Comparison of ENCODE assay signal across 12 mouse cellular contexts in genomic region chr10:56695100-56695499, GRCm38 (mm10).
"Had no signal": no experiment of that assay in that cellular context is flagged by ENCODE, and none has a peak within 500 bp of the region (broad histone marks: within the 10 kb centered on the region; RNA-seq: fewer than 3 reads in every experiment).

No protein-coding gene starts in this region.

- H3K27ac ChIP-seq: left cerebral cortex, adult 2 months; limb, embryonic 15.5 days; liver, embryonic 12.5 days; midbrain, embryonic 15.5 days had no signal

- H3K9ac ChIP-seq: limb, embryonic 15.5 days; liver, embryonic 12.5 days; lung, embryonic 14.5 days; midbrain, embryonic 15.5 days had no signal

- H3K4me1 ChIP-seq: limb, embryonic 15.5 days; liver, embryonic 12.5 days; midbrain, embryonic 15.5 days had no signal

- H3K4me3 ChIP-seq: left cerebral cortex, adult 2 months; limb, embryonic 15.5 days; liver, embryonic 12.5 days; midbrain, embryonic 15.5 days had no signal

- H3K9me3 ChIP-seq: limb, embryonic 15.5 days; liver, embryonic 12.5 days; midbrain, embryonic 15.5 days had no signal

- DNase-seq: kidney, adult 18-20 months; kidney, postnatal 10 days; lung, embryonic 14.5 days; lung, postnatal 10 days; lung, postnatal 4 days; right cerebral cortex, postnatal 14 days; thymus, postnatal 36 days had no signal

- H3K4me2 ChIP-seq: limb, embryonic 15.5 days; liver, embryonic 12.5 days; lung, embryonic 14.5 days; midbrain, embryonic 11.5 days; midbrain, embryonic 15.5 days had no signal

- ATAC-seq: liver, embryonic 12.5 days; midbrain, embryonic 15.5 days had no signal

- H3K27me3 ChIP-seq: limb, embryonic 15.5 days; liver, embryonic 12.5 days; midbrain, embryonic 15.5 days had no signal

- H3K36me3 ChIP-seq: limb, embryonic 15.5 days; liver, embryonic 12.5 days; midbrain, embryonic 15.5 days had no signal
